Mouse (Mus musculus) C2C12 (cell line): ENCODE data around the gene Itgb2. TPM values are rescaled to one million over a fixed set of nuclear protein-coding genes. Genes with fewer than 3 reads are reported as not detected.

Source experiments
- H3K27me3 ChIP-seq: one replicate; pipeline ENCODE4 v1.6.1; 2011; ENCODE audit not compliant: control insufficient read depth, insufficient read depth, insufficient read length
- H3K36me3 ChIP-seq: one replicate; pipeline ENCODE4 v1.6.1; 2011; ENCODE audit not compliant: control insufficient read depth, insufficient read depth
- H3K4me3 ChIP-seq: one replicate; pipeline ENCODE4 v1.5.1; 2011; ENCODE audit warnings: mild to moderate bottlenecking, control low read depth; ENCODE audit not compliant: poor library complexity, insufficient read depth, severe bottlenecking
- H3K79me2 ChIP-seq: one replicate; pipeline ENCODE4 v1.6.1; 2011; ENCODE audit not compliant: control insufficient read depth, insufficient read depth
- H3K79me3 ChIP-seq: one replicate; pipeline ENCODE4 v1.6.1; 2011; ENCODE audit warnings: low read depth, control low read depth
- H3ac ChIP-seq: one replicate; pipeline ENCODE3; 2011; ENCODE audit warnings: low read depth; ENCODE audit not compliant: control insufficient read depth, insufficient read length
- CEBPB ChIP-seq: IDR thresholded peaks from one replicate; pipeline ENCODE4 v1.6.1; 2011; ENCODE audit warnings: low read depth, mild to moderate bottlenecking, control low read depth, moderate library complexity
- CTCF ChIP-seq: IDR thresholded peaks from one replicate; pipeline ENCODE4 v1.5.1; 2011; ENCODE audit not compliant: control insufficient read depth, insufficient read depth, insufficient read length
- FOSL1 ChIP-seq: IDR thresholded peaks from one replicate; pipeline ENCODE4 v1.8.0; 2011; ENCODE audit warnings: mild to moderate bottlenecking, low read length; ENCODE audit not compliant: poor library complexity, insufficient read depth, severe bottlenecking
- MAX ChIP-seq: IDR thresholded peaks from one replicate; pipeline ENCODE4 v1.6.1; 2011; ENCODE audit warnings: mild to moderate bottlenecking, control low read depth
- MYOD1 ChIP-seq: IDR thresholded peaks from one replicate; pipeline ENCODE4 v1.6.1; 2011; ENCODE audit warnings: low read depth; ENCODE audit not compliant: control insufficient read depth, insufficient read length
- MYOG ChIP-seq: IDR thresholded peaks from one replicate; pipeline ENCODE4 v1.6.1; 2011; ENCODE audit not compliant: control insufficient read depth, insufficient read length; ENCODE audit errors: extremely low read depth
- USF1 ChIP-seq: IDR thresholded peaks from one replicate; pipeline ENCODE4 v1.6.1; 2011; ENCODE audit warnings: low read depth, mild to moderate bottlenecking, control low read depth, moderate library complexity
- polyA plus RNA-seq: library from polyadenylated mRNA; unstranded; fragments of >200 nt; fragmentation: generic; extraction: Trizol; gene quantifications from one replicate; pipeline ENCODE4 v1.2.1, GENCODE M21; 2012; ENCODE audit warnings: missing spikeins

Itgb2 gene
- polyA plus RNA-seq, 1 experiment, result 0.47 TPM

DNA sequence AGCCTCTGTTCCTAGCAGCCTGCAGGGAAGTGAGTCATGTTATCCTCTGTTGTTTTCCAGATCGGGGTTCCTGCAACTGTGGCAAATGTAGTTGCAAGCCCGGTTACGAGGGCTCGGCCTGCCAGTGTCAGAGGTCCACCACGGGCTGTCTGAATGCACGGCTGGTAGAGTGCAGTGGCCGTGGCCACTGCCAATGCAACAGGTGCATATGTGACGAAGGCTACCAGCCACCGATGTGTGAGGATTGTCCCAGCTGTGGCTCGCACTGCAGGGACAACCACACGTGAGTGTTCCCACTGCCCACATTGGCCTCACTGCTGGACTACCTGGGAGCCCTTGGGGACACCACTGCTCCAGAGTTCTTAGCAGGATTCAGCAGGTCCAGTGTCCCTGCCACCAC, 30.0 kb downstream of the Itgb2 start:
- Histone ChIP-seq H3K79me3 (no peaks in the 10 kb centered on the region), H3K36me3 (no peaks in the 10 kb centered on the region), H3K79me2 (no peaks in the 10 kb centered on the region), H3K27me3 (no peaks in the 10 kb centered on the region), H3K4me3 (no peak overlapping the region), H3ac (no peak overlapping the region)
- TF ChIP-seq USF1 (no peak), MYOG (no peak), MYOD1 (no peak), MAX (no peak), CEBPB (no peak), CTCF (no peak), FOSL1 (no peak)

DNA sequence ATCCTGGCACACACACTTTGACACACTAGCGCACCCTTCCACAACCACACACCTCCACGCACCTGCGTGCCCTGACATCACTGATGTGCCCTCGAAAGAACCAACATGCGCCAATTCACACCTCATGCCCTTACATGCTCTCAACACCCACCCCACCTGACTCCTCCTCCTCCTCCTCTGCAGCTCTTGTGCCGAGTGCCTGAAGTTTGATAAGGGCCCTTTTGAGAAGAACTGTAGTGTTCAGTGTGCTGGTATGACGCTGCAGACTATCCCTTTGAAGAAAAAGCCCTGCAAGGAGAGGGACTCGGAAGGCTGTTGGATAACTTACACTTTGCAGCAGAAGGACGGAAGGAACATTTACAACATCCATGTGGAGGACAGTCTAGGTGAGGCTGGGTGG, 30.8 kb downstream of the Itgb2 start:
- no peak for TF ChIP-seq MAX
- TF ChIP-seq CTCF, result no peak
- TF ChIP-seq CEBPB, result no peak
- TF ChIP-seq MYOD1, result no peak
- TF ChIP-seq MYOG, result no peak
- no peak for TF ChIP-seq FOSL1
- no peak for TF ChIP-seq USF1
- no peaks in the 10 kb centered on the region for H3K27me3 ChIP-seq
- no peak overlapping the region for H3ac ChIP-seq
- H3K79me3 ChIP-seq, result no peaks in the 10 kb centered on the region
- no peaks in the 10 kb centered on the region for H3K79me2 ChIP-seq
- no peak overlapping the region for H3K4me3 ChIP-seq
- H3K36me3 ChIP-seq, result no peaks in the 10 kb centered on the region

DNA sequence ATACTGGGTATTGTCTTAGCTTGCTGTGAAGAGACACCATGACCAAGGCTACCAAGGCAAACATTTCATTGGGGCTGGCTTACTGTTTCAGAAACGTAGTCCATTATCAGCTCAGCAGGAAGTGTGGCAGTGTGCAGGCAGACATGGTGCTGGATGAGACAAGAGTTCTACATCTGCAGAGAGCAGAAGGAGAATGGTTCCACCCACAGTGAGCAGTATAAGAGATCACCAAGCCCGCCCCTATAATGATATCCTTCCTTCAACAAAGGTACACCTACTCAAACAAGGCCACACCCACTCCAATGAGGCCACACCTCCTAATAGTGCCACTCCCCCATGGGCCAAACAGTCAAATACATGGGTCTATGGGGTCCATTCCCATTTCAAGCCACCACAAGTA, 31.5 kb downstream of the Itgb2 start:
- no peak overlapping the region for H3K4me3 ChIP-seq
- no peaks in the 10 kb centered on the region for H3K79me2 ChIP-seq
- no peaks in the 10 kb centered on the region for H3K36me3 ChIP-seq
- no peak overlapping the region for H3ac ChIP-seq
- no peaks in the 10 kb centered on the region for H3K79me3 ChIP-seq
- no peak for TF ChIP-seq MAX
- no peak for TF ChIP-seq CEBPB
- H3K27me3 ChIP-seq, result no peaks in the 10 kb centered on the region

DNA sequence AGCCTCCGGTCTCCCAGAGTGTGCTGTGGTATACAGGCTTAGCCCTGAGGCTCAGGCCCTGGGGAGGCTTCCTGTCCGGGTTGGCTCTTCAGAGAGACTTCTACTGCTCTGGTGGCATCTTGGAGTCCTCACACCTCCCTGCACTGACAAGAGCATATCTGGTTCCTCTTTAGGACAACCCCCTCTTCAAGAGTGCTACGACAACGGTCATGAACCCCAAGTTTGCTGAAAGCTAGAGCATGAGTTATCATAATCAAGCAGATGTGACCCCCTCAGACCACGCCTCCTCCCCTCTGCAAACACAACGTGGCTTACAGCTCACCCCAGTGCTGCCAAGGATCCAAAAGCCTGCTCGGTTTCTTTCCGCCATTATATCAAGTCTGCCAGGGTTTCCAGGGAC, 35.0 kb downstream of the Itgb2 start:
- H3ac ChIP-seq, result no peak overlapping the region
- H3K79me3 ChIP-seq, result no peaks in the 10 kb centered on the region
- H3K36me3 ChIP-seq, result no peaks in the 10 kb centered on the region
- no peak overlapping the region for H3K4me3 ChIP-seq
- no peak for TF ChIP-seq CEBPB
- TF ChIP-seq USF1, result no peak
- H3K27me3 ChIP-seq, result no peaks in the 10 kb centered on the region
- no peaks in the 10 kb centered on the region for H3K79me2 ChIP-seq

DNA sequence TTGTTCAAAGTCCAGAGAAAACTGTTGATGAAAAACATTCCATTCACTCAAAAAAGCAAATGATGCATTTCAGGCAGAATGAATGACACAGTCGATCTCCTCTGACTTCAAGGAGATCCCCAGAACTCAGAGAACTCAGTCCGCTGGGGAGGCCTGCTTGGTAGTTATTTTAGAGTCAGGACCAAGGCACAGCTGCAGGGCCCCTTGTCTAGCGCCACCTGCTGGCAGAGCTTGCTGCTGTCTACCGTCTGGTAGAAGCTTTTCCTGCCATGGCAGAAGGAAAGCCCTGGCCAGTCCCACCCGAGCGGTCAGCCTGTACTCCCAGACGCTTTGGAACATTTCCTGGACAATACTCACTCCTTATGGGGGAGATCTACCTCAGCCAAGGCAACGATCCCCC, 36.6 kb downstream of the Itgb2 start:
- H3K79me2 ChIP-seq, result no peaks in the 10 kb centered on the region
- TF ChIP-seq MYOG (no peak), FOSL1 (no peak), MYOD1 (no peak), CTCF (peak; percentile 90), CEBPB (no peak)
- no peak overlapping the region for H3ac ChIP-seq

DNA sequence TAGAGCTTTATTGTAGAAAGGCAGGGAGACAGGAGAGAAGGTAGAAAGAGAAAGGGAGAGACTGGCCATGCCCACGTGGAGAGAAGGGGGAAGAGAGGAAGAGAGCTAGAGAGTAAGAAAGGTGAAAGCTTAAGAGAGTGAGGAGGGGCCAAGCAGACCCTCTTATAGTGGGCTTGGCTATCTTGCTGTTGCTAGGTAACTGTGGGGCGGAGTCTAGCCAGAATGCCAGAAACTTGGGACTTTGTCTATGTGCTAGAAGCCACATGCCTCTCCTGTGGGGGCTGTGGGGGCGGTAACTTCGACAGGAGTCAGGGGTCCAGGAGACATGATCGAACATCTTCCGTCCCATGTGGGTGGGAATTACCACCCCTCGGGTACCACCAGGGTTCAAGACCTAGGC, 39.4 kb downstream of the Itgb2 start:
- H3K79me3 ChIP-seq, result no peaks in the 10 kb centered on the region
- TF ChIP-seq USF1 (no peak), FOSL1 (no peak), CEBPB (no peak), MAX (no peak), MYOD1 (no peak), MYOG (no peak), CTCF (no peak)
- no peaks in the 10 kb centered on the region for H3K27me3 ChIP-seq
- no peaks in the 10 kb centered on the region for H3K79me2 ChIP-seq
- H3K36me3 ChIP-seq, result no peaks in the 10 kb centered on the region
- no peak overlapping the region for H3K4me3 ChIP-seq
- H3ac ChIP-seq, result no peak overlapping the region

More for the DNA sequence above, 36.6 kb downstream of the Itgb2 start:
- no peak overlapping the region for H3K4me3 ChIP-seq
- no peaks in the 10 kb centered on the region for H3K79me3 ChIP-seq
- no peaks in the 10 kb centered on the region for H3K36me3 ChIP-seq
- H3K27me3 ChIP-seq, result no peaks in the 10 kb centered on the region
